Mouse (Mus musculus): ENCODE measurements around the gene Cox6a2. TPM values are rescaled to one million over a fixed set of nuclear protein-coding genes. Genes with fewer than 3 reads are reported as not detected.
A peak's percentile ranks its signal among the peaks of the same experiment; 100 is the strongest.

Cox6a2 gene
- polyA plus RNA-seq, 1 experiment from 2014 or later, result 2.2 TPM

DNA sequence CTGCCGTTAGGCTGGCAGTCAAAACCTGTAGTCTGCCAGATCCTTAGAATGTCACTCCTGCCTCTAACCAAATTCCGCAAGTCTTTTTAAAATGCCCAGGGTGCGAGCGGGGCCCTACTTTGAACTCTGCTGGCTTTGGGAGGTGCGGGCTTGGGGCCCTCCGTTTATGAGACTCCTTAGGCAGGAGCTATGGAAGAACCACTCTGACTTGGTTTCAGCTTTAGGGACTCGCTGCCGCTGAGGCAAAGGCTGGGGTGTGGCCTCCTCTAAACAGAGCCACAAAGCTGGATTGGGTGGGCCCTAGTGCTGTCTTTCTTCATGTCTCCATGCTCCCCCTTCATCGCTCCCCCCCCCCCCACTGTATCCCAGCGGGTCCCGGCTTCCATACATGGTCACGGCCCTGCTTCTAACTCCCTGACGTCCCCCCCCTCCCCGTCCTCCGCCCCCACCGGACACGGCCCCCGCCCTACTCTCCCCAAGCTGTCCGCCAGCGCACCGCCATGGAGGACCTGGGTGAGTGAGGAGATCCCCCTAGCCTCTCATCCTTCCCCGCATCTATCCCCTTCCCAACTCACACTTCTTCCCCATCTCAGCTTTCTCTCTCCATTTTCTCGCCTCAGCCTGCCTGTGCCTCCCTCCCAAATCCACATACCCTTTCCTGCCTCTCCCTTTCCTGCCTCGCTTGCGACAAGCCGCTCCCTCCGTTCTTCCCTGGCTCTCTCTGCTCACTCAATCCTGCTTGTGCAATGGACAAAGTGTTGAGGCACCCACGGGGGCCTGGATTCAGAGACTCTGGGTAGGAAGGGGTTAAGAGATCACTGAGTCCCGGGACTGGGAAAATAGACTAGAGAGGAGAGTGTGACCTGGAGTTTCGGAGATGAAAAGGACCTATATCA lies 40.6 kb upstream of the Cox6a2 start, which contains the start of gene Tgfb1i1:
Gene Tgfb1i1 (plus strand): TSS at position 317 of the 896 bp plus-strand sequence.
- H3K27ac ChIP-seq (replicated peaks; ENCODE audit: low read depth, low read length), result peak within 1 kb of the TSS; percentile 56; the same call in 1 of the 2 replicates
- ATAC-seq (replicated peaks; ENCODE audit: insufficient number of reproducible peaks, low FRiP score, low TSS enrichment, low read depth) (peak; percentile 31), DNase-seq (ENCODE audit: low spot score) (peak; percentile 55)
- 3% methylated on average over 30 of the region's 30 CpGs for WGBS
- H3K4me2 ChIP-seq (ENCODE audit: low read depth, low read length), result peak within 1 kb of the TSS; percentile 72
- H3K27me3 ChIP-seq (ENCODE audit: control insufficient read depth, insufficient read depth, low read length), result no peaks in the 10 kb centered on the region
- peak within 1 kb of the TSS; percentile 72 for H3K9ac ChIP-seq (replicated peaks; ENCODE audit: low read length)
- H3K4me3 ChIP-seq (ENCODE audit: low read depth, low read length), result peak within 1 kb of the TSS; percentile 45
- no peaks in the 10 kb centered on the region for H3K4me1 ChIP-seq (ENCODE audit: control insufficient read depth, insufficient read depth, low read length)
- H3K9me3 ChIP-seq (replicated peaks; ENCODE audit: control insufficient read depth, low read length), result no peaks in the 10 kb centered on the region
- no peaks in the 10 kb centered on the region; the same call in 1 of the 2 replicates for H3K36me3 ChIP-seq (replicated peaks; ENCODE audit: control insufficient read depth, insufficient read depth, low read depth, low read length)

DNA sequence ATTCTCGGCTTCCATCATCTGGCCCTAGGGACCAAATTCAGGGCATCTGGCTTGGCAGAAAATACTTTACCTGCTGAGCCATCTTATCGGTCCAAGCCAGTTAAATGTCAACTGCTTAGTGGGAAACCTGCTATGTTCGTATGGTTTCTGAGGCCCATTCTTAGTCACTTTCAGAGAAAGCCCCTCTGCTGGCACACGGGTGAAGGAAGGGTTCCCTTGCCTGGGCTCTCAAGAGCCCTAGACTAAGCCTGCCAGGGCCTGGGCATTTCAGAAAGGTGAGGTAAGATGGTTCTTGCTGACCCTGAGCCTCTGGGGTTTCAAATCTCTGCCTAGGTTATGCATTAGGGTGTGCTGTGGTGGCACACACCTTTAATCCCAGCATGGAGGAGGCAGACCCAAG lies 39.4 kb upstream of the Cox6a2 start:
- H3K9ac ChIP-seq (replicated peaks; ENCODE audit: low read length), result no peak overlapping the region
- H3K4me2 ChIP-seq (ENCODE audit: low read depth, low read length), result no peak overlapping the region
- 79% methylated on average over 4 of the region's 4 CpGs for WGBS
- no peaks in the 10 kb centered on the region for H3K27me3 ChIP-seq (ENCODE audit: control insufficient read depth, insufficient read depth, low read length)
- DNase-seq (ENCODE audit: low spot score), result no peak
- no peak overlapping the region for H3K27ac ChIP-seq (replicated peaks; ENCODE audit: low read depth, low read length)
- no peaks in the 10 kb centered on the region for H3K4me1 ChIP-seq (ENCODE audit: control insufficient read depth, insufficient read depth, low read length)
- H3K36me3 ChIP-seq (replicated peaks; ENCODE audit: control insufficient read depth, insufficient read depth, low read depth, low read length), result no peaks in the 10 kb centered on the region; the same call in 1 of the 2 replicates
- ATAC-seq (replicated peaks; ENCODE audit: insufficient number of reproducible peaks, low FRiP score, low TSS enrichment, low read depth), result no peak
- H3K9me3 ChIP-seq (replicated peaks; ENCODE audit: control insufficient read depth, low read length), result no peaks in the 10 kb centered on the region
- no peak overlapping the region for H3K4me3 ChIP-seq (ENCODE audit: low read depth, low read length)

DNA sequence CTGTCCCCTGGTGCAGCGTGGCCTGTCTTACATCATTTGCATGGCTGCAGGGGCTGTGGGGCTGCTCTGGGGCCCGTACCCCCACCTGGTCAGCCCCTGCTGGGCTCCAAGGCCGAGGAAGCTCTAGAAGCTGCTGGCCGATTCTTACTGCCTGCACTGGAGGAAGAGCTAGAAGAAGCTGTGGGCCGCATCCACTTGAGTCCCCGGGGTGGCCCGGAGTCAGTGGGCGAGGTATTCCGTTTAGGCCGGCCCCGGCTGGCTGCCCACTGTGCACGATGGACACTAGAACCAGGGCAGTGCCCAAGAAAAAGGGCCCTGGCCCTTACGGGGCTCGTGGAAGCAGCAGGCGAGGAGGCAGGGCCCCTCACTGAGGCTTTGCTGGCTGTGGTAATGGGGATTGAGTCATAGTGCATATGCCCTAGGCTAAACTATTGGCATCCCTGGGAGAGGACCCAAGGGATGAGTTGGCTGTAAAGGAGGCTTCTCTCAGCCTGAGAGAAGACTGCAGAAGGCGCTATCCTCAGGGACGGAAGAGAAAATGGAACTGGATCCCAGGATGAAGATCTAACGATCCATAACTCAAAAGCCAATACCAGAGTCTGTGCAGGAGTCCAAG lies 38.3 kb upstream of the Cox6a2 start:
- H3K9me3 ChIP-seq (replicated peaks; ENCODE audit: control insufficient read depth, low read length), result no peaks in the 10 kb centered on the region
- no peak overlapping the region for H3K27ac ChIP-seq (replicated peaks; ENCODE audit: low read depth, low read length)
- DNase-seq (ENCODE audit: low spot score), result no peak
- WGBS, result 85% methylated on average over 18 of the region's 18 CpGs
- no peak for ATAC-seq (replicated peaks; ENCODE audit: insufficient number of reproducible peaks, low FRiP score, low TSS enrichment, low read depth)
- no peaks in the 10 kb centered on the region for H3K4me1 ChIP-seq (ENCODE audit: control insufficient read depth, insufficient read depth, low read length)
- H3K27me3 ChIP-seq (ENCODE audit: control insufficient read depth, insufficient read depth, low read length), result no peaks in the 10 kb centered on the region
- no peak overlapping the region for H3K4me3 ChIP-seq (ENCODE audit: low read depth, low read length)
- H3K9ac ChIP-seq (replicated peaks; ENCODE audit: low read length), result no peak overlapping the region
- H3K4me2 ChIP-seq (ENCODE audit: low read depth, low read length), result no peak overlapping the region
- H3K36me3 ChIP-seq (replicated peaks; ENCODE audit: control insufficient read depth, insufficient read depth, low read depth, low read length), result no peaks in the 10 kb centered on the region; the same call in 1 of the 2 replicates

DNA sequence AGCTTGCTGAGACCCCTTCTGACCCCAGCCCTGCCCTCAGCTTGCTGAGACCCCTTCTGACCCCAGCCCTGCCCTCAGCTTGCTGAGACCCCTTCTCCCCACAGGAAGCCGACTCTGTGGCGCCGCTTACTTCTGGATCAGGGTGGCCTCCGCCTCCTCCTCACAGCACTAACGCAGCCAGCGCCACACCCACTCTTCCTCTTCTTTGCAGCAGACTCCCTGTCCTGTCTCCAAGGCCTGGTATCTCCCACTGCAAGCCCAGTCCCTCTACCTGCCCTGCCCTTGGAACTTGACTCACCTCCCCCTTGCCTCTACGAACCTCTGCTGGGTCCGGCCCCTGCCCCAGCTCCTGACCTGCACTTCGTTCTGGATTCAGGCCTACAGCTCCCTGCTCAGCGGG lies 37.7 kb upstream of the Cox6a2 start:
- no peaks in the 10 kb centered on the region; the same call in 1 of the 2 replicates for H3K36me3 ChIP-seq (replicated peaks; ENCODE audit: control insufficient read depth, insufficient read depth, low read depth, low read length)
- no peak overlapping the region for H3K27ac ChIP-seq (replicated peaks; ENCODE audit: low read depth, low read length)
- H3K9me3 ChIP-seq (replicated peaks; ENCODE audit: control insufficient read depth, low read length), result no peaks in the 10 kb centered on the region
- H3K9ac ChIP-seq (replicated peaks; ENCODE audit: low read length), result no peak overlapping the region
- no peak for DNase-seq (ENCODE audit: low spot score)
- 35% methylated on average over 10 of the region's 10 CpGs for WGBS
- H3K27me3 ChIP-seq (ENCODE audit: control insufficient read depth, insufficient read depth, low read length), result no peaks in the 10 kb centered on the region
- no peak overlapping the region for H3K4me2 ChIP-seq (ENCODE audit: low read depth, low read length)
- H3K4me1 ChIP-seq (ENCODE audit: control insufficient read depth, insufficient read depth, low read length), result no peaks in the 10 kb centered on the region
- no peak overlapping the region for H3K4me3 ChIP-seq (ENCODE audit: low read depth, low read length)
- no peak for ATAC-seq (replicated peaks; ENCODE audit: insufficient number of reproducible peaks, low FRiP score, low TSS enrichment, low read depth)

DNA sequence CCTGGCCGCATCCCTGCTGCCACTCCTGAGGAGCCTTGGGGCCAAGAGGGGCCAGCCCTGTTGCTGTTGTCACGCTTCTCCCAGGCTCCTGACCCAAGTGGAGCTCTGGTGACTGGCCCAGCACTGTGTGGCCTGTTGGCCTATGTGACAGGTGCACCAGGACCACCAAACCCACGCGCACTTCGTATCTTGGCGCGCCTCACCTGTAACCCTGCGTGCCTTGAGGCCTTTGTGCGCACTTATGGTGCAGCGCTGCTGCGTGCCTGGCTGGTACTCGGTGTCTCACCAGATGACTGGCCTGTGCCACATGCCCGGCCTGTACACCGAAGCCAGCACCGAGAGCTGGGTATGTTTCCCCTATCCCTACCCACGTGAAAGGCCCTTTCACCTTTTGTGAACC lies 36.1 kb upstream of the Cox6a2 start:
- 94% methylated on average over 16 of the region's 16 CpGs for WGBS
- no peaks in the 10 kb centered on the region for H3K9me3 ChIP-seq (replicated peaks; ENCODE audit: control insufficient read depth, low read length)
- H3K27me3 ChIP-seq (ENCODE audit: control insufficient read depth, insufficient read depth, low read length), result no peaks in the 10 kb centered on the region
- no peak overlapping the region for H3K4me3 ChIP-seq (ENCODE audit: low read depth, low read length)
- no peaks in the 10 kb centered on the region for H3K4me1 ChIP-seq (ENCODE audit: control insufficient read depth, insufficient read depth, low read length)
- no peak for ATAC-seq (replicated peaks; ENCODE audit: insufficient number of reproducible peaks, low FRiP score, low TSS enrichment, low read depth)
- no peak overlapping the region for H3K4me2 ChIP-seq (ENCODE audit: low read depth, low read length)
- no peak for DNase-seq (ENCODE audit: low spot score)
- H3K9ac ChIP-seq (replicated peaks; ENCODE audit: low read length), result no peak overlapping the region
- H3K36me3 ChIP-seq (replicated peaks; ENCODE audit: control insufficient read depth, insufficient read depth, low read depth, low read length), result no peaks in the 10 kb centered on the region; the same call in 1 of the 2 replicates
- no peak overlapping the region for H3K27ac ChIP-seq (replicated peaks; ENCODE audit: low read depth, low read length)

DNA sequence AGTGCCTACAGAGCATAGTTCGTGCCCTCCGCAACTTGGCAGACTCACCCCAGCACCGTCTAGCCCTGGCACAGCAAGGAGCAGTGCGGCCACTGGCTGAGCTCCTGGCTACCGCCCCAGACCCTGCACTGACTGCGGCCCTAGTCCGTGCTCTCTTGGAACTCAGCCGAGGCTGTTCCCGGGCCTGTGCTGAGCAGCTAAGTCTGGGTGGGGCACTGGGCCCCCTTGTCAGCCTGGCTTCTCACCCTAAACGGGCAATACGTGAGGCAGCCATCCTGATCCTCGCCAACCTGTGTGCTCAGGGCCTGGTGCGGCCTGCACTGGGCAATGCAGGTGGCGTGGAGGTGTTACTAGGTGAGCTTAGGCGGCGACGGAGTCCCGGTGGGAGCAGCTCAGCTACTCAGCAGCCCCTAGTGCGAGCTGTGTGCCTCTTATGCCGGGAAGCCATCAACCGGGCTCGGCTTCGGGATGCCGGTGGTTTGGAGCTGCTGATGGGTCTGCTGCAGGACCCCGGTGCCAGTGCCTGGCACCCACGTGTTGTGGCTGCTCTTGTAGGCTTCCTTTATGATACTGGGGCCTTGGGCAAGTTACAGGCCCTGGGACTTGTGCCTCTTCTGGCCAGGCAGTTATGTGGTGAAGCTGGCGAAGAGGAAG lies 34.1 kb upstream of the Cox6a2 start:
- DNase-seq (ENCODE audit: low spot score) (no peak), ATAC-seq (replicated peaks; ENCODE audit: insufficient number of reproducible peaks, low FRiP score, low TSS enrichment, low read depth) (no peak)
- H3K4me1 ChIP-seq (ENCODE audit: control insufficient read depth, insufficient read depth, low read length), result no peaks in the 10 kb centered on the region
- H3K27ac ChIP-seq (replicated peaks; ENCODE audit: low read depth, low read length), result no peak overlapping the region
- 93% methylated on average over 27 of the region's 27 CpGs for WGBS
- no peak overlapping the region for H3K4me3 ChIP-seq (ENCODE audit: low read depth, low read length)
- no peak overlapping the region for H3K9ac ChIP-seq (replicated peaks; ENCODE audit: low read length)
- H3K36me3 ChIP-seq (replicated peaks; ENCODE audit: control insufficient read depth, insufficient read depth, low read depth, low read length), result no peaks in the 10 kb centered on the region; the same call in 1 of the 2 replicates
- no peaks in the 10 kb centered on the region for H3K9me3 ChIP-seq (replicated peaks; ENCODE audit: control insufficient read depth, low read length)
- no peak overlapping the region for H3K4me2 ChIP-seq (ENCODE audit: low read depth, low read length)
- no peaks in the 10 kb centered on the region for H3K27me3 ChIP-seq (ENCODE audit: control insufficient read depth, insufficient read depth, low read length)

DNA sequence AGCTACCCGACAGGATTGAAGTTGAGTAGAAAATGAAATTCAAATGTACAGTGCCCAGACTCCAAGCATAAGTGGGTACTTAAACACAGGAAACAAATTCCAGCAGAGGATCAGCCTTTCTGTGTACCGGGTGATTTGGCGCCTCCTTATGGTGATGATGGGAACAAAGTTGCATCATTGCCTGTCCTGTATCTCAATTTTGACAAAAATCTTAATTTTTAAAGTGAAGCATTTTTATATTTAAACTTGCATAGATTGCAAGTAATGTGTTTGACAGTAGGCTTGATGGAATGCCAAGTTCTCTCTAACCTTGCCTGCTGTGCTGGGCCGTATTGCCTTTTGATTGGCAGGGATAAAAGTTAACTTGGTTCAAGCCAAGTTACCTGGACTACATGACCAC lies 32.8 kb upstream of the Cox6a2 start:
- H3K9ac ChIP-seq (replicated peaks; ENCODE audit: low read length), result no peak overlapping the region; the same call in 1 of the 2 replicates
- H3K9me3 ChIP-seq (replicated peaks; ENCODE audit: control insufficient read depth, low read length), result no peaks in the 10 kb centered on the region
- no peaks in the 10 kb centered on the region for H3K27me3 ChIP-seq (ENCODE audit: control insufficient read depth, insufficient read depth, low read length)
- 23% methylated on average over 4 of the region's 4 CpGs for WGBS
- H3K4me2 ChIP-seq (ENCODE audit: low read depth, low read length), result peak overlapping the region; percentile 55; the same call in 1 of the 2 replicates
- DNase-seq (ENCODE audit: low spot score) (peak; percentile 71), ATAC-seq (replicated peaks; ENCODE audit: insufficient number of reproducible peaks, low FRiP score, low TSS enrichment, low read depth) (no peak)
- H3K4me1 ChIP-seq (ENCODE audit: control insufficient read depth, insufficient read depth, low read length), result no peaks in the 10 kb centered on the region
- H3K36me3 ChIP-seq (replicated peaks; ENCODE audit: control insufficient read depth, insufficient read depth, low read depth, low read length), result no peaks in the 10 kb centered on the region
- H3K4me3 ChIP-seq (ENCODE audit: low read depth, low read length), result peak overlapping the region; percentile 36; the same call in 1 of the 2 replicates
- 0 out of 2 replicates have a peak overlapping the region, but pooled peaks have one; percentile 28 for H3K27ac ChIP-seq (replicated peaks; ENCODE audit: low read depth, low read length)
